Mouse (Mus musculus) kidney, postnatal 10 days (tissue): ENCODE measurements around the gene Lrp4.
A peak's percentile ranks its signal among the peaks of the same experiment; 100 is the strongest.

Source experiments
- DNase-seq: peaks from one replicate; pipeline ENCODE4 v3.0.0; 2021; ENCODE audit warnings: mixed read lengths

Gene Lrp4

DNA sequence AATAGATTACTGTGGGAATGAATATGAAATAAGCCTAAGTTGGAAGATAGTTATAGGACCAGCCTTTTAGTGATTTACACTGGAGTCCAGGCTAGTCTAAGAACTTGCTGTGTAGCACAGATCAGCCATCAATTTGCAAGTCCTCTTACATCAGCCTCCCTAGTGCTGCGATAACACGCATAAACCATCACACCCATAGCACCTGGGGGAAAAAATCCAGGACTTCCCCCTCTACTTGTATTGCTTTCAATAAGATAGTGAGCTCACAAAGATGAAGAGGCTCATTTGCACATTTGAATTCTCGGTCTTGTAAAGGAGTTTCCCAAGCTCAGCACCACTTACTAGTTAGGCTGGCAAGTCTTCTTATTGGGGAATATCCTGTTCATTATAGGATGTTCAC is 2.9 kb upstream of the Lrp4 start:
- DNase-seq = no peak

DNA sequence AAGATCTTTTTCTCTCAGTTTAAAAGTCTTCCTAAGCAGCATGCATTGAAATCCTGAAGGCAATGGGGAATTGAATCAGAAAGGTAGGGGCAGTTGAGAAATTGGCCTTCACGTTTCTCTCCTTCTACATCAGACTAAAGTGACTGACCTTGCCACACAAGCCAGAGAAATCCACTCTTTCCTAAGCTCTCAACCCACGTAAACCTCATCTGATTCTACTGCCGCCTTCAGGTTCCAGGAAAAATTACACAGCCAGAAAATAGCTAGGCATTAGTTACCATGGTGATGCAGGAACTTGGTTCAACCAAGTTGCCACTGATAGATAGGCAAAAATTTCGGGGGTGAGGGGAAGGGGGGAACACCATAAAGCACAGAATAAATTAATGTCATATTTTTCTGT is 1.5 kb upstream of the Lrp4 start:
- no peak for DNase-seq

DNA sequence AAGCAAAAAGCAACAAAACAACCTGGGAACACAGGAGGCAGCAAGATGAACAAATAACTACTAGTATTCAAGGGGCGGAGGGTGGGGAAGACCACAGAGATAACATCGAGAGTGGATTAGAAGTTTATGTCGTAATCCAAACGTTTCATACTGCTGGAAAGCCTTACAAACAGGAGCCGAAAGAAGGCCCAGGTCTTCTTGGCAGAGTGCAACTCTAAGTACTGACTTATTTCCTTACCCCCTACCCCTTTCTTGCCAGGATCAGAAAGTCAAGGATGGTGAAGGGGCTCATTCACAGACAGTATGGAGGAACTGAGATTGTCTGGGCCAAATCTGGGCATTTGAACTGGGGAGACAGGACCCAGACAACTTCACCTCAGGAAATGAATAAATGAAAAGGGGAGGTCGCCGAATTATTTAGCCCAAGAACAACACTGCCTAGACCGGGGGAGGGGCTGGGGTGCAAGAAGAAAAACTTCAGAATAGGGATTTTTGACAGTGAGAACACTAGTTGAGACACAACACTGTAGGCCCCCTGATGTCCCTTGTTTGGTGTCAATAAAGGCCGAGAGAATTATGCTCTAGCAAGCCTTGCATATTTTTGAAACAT is 715 bp upstream of the Lrp4 start:
- no peak for DNase-seq

DNA sequence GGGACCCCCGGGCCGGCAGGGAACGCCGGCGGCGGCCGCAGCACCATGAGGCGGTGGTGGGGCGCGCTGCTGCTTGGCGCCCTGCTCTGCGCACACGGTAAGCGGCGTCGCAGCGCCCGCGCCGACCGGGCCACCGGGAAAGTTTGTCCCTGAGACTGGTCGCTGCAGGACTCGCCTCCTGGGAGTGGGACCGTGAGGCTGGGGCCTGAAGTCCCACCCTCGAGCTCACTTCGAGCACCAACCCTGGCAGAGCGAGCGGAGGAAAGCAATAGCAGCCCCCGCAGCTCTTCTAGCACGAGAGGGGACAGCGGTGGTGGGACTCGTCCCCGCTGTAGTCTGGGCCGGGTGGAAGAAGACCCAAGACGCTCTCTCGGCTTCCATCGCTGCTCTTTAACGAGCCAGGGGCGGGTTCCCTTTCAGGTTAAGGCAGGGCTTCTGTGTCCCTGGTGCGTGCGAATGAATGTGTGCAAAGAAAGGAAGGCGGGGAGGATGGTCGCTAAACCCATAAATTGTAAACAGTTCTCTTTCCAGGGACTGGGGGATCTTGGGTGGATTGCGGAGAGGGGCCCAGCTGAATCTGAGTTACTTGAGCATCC is 443 bp downstream of the Lrp4 start:
- no peak for DNase-seq

DNA sequence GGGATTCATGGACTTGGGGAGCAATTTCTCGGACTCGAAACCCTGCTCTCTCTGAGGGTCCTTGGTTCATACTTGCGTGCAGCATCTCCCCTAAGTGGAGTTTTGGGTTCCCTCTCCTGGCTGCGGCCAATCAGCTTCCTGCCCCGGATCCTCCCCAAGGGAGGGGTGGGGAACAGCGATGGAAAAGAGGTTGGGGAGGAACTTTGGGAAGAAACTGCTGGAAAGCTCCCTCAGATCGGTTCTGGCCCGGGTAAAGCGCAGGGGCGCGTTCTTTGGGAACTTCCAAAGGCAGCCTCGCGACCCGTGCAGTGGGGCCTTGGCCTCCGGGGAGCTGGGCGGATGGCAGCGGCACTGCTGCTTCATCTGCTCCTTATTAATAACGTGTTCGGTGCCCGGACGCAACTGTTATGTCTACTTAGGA is 951 bp downstream of the Lrp4 start:
- DNase-seq = peak; percentile 68

DNA sequence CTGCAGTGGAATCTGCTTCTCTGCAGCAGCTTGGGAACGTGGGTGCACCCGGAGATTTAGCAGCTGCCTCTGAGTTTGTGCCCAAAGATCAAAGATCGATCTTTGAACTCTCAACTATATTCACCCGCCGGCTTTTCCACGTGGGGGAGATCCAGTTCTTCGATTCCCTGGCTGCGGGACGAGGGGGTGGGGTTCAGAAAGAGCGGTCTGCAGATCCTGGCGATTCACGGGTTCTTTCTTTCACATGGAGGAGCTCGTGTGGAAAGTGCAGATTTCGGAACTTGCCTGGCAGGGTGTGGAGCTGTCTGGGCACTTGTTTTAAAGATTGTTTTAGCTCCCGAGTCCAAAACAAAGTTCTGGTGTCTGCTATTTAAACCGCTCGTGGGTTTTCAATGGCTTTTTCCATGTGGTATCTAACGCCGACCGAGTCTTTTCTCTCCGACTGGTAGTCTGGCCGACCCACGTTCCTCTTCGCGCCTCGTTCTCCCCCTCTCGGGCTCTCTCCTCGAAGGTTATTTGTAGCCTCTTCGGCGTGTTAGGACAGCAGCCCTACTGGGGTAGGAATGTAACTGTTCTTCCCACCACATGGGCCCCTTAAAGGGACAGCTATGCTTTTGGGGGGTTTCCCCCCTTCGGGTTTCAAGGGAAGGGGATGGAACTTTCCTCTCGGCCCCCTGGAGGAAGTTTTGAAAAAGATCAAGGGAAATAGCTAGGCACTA is 1.5 kb downstream of the Lrp4 start:
- DNase-seq = peak; percentile 78

DNA sequence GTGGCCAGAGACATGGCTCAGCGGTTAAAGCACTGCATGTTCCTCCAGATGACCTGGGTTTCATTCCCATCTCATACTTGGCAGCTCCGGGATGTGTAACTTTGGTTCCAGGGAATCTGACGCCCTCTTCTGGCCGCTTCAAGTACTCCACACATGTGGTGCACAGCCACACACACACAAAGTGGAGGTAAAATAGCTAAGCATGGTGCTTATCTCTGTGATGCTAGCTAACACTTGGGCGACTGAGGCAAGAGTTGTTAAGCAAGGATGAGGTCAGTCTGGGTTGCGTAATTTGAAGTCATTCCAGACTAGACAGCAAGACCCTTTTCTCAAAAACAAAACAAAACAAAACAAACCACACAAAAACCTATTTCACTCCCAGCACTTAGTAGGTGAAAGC is 2.8 kb downstream of the Lrp4 start:
- no peak for DNase-seq

DNA sequence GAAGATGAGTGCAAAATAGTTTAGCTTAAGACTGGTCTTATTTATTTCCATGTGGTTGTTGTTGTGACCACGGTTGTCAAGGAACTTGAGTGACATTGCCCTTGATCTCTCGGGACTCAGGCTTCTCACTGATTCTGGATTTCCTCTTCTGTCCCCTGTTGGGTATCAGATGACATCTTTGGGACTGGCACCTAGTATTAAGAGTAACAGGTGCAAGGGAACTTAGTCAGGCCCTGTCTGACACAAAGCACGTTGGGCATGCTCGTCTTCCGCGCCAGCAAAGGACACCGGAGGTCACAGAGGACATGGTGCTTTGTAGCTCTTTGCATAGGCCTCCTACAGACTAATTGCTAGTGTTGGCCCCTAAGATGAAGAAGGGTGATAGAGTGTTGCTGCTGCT is 3.5 kb downstream of the Lrp4 start:
- DNase-seq = no peak

DNA sequence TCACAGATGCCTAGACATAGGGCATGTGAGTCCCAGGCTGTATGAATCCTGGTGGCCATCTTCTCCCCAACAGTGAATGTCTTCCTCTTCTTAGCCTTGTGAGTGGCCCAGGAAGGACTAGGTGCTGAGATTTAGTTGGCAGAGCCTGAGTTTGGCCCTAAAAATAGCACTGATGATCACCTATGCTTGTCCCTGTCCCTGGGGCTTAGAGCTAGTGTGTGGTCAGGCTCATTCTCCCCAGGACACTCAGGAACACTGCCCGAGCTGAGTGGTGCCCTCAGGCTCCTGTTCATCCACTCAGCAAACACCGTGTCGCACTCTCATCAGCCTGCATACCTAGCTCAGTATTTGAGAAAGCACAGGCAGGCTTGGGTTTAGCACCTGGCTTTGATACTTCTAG is 4.0 kb downstream of the Lrp4 start:
- no peak for DNase-seq

DNA sequence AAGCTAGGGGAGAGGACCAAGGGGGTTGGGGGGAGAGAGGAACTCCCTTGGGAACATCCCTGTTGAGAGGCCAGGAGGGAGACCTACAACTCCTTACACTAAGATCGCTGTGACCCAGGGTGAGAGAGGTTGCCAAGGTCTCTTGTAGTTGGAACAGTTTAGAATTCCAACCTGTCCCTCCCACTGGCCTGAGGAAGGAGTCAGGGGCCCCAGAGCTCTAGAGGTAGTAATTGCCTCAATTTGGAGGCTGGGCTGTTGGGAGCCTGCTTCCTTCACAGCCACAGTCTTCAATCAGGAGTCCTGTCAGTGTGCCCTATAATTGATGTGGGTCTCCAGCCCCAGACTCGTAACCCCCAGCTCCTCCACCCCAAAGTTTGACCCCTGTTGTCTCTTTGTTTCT is 4.9 kb downstream of the Lrp4 start:
- no peak for DNase-seq

DNA sequence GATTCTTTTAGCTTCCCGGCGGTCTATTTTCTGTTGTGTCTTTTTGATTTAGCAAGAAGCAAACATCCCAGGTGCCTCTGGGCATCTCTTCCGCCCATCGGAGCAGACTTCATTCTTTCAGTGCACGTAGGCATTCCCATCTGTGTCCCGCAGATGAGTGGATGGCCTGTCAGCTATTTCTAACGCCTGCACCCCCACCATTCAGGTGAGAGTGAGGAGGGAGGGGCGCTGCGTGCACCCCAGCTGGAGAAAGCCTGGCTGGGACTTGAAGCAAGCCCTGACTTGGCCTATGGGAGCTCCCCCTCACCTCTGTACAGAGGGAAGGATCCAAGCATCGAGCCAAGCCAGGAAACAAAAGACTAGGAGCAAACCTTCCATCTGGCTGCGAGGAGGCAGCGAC is 5.4 kb downstream of the Lrp4 start:
- DNase-seq = no peak

DNA sequence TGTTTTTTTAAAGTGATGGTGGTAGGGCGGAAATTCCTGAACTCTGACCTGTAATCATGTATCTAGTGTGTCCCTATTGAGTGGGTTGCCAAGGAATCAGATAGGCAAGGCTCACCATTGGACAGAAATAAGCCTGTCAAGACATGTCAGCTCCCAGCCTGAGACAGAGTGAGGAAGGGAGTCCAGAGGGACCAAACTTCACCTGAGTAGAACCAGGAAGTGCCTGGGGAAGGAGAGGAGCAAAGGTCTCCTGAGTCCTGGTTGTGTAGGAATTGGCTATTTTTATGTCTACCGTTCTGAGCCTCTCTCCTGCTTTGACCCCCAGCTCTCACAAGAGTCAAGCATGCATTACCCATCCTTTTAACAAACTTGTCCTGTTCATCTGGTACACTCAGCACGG is 8.6 kb downstream of the Lrp4 start:
- DNase-seq = no peak

DNA sequence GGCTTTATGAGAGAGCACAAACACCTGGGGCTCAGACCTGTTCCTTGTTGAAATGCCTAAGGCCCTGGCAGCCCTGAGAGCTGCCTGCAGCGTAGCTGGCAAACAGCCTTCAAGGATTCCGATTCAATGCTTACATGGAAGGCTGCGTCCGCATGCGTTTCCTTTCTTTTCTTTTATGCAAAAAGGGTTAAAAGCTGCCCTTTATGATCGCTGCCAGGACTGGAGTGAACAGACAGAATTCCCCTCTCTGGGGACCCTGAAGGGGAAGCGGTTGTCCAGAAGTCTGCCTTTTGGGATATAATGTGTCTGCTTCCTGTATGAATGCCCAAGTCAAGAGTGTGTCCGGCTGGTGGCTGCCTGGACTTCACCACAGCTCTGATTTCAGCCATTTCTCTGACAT is 10.3 kb downstream of the Lrp4 start:
- DNase-seq = peak; percentile 50

DNA sequence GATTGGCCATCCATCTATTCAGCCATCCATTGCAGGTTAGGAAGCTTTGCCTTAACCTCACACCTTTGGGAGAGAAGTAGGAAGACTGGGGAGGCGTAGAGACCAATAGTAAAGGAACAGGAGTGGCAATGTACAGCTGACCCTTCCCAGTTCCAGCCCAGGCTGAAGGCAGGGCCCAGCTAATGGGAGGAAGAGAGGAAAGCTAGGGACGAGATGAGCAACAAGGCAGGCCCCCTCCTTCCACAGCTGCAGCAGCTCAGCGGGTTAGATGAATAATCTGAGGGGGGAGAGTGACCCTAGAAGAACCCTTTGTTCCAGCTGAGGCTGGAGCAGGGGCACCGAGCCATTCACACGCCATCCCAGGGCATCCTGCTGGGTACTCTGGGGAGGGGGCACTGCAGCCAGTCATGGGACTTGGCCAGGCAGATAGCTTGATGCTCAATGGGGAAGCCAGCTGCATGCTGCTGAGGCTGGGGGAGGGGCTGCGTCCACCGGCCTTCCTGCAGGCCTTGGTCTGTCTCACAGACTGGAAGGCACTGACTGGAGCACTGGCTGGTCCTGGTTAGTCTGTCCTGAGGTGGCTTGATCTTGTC is 12.8 kb downstream of the Lrp4 start:
- DNase-seq = peak; percentile 50

DNA sequence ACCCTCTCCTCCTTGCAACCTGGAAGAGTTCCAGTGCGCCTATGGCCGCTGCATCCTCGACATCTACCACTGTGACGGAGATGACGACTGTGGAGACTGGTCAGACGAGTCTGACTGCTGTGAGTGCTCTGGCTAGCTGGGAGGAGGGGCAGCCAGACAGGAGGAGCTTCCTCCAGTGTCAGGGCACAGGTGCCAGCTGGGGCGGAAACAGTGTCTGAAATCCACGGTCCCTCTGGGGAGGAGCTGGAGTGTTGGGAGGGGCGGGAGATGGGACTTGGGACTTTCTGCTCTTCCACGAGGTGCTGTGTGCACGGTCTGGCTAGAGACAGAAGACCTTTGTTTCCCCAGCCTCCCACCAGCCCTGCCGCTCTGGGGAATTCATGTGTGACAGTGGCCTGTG is 17.0 kb downstream of the Lrp4 start:
- DNase-seq = peak; percentile 71

DNA sequence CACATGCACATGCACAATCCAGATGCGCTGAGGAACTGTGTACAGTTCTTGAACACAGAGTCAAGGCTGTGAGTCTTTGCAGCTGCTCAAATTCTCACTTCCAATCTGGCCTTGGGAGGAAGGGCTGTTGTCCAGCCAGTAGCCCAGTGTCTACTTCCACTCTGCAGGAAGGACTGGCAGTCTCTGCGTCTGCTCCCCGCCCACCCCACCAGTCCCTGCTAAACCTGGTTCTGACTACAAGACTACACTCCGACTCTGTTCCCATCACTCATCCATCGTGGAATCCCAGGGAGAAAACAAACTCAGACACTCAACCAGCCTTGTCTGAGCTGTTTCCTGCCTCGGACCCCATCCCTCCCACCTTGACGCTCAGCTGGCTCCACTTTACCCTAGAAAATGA is 18.5 kb downstream of the Lrp4 start:
- peak; percentile 45 for DNase-seq

DNA sequence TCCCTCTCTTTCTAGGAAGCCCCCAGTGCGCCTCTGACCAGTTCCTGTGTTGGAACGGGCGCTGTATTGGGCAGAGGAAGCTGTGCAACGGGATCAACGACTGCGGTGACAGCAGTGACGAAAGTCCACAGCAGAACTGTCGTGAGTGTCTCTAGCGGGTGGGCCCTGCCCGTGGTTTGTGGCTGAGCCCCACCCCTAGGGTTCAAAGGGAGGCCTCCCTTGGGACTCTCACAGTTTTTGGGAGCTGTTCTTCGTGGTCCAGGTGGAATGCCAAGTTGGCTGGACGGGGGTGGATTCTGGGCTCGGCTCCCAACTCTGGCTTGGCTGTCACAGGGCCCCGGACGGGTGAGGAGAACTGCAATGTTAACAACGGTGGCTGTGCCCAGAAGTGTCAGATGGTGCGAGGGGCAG is 18.9 kb downstream of the Lrp4 start:
- DNase-seq = peak; percentile 39

DNA sequence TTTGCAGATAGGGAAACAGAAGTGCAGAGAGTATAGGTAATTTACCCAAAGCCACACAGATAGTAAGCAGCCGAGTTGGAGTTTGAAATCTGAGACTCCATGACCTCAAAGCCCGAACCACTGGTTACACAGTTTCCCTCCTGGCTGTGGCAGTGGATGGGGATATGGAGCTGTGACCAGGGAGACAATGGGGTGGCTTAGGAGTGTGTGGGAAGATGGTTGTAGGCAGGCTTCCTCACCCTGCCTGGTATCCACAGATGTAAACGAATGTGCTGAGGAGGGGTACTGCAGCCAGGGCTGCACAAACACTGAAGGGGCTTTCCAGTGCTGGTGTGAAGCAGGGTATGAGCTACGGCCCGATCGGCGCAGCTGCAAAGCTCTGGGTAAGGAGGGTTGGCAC is 19.5 kb downstream of the Lrp4 start:
- no peak for DNase-seq

DNA sequence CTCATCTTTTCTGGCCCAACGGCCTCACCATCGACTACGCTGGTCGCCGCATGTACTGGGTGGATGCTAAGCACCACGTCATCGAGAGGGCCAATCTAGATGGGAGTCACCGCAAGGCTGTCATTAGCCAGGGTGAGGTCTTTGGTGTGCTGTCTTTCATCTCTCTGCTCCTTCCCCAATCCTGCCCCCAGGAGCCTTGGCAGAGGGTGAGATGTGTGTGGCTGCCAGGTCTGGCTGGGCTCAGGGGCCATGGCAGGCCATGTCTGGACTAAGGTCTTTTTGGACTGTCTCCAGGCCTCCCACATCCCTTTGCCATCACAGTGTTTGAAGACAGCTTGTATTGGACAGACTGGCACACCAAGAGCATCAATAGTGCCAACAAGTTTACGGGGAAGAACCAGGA is 23.1 kb downstream of the Lrp4 start:
- no peak for DNase-seq

DNA sequence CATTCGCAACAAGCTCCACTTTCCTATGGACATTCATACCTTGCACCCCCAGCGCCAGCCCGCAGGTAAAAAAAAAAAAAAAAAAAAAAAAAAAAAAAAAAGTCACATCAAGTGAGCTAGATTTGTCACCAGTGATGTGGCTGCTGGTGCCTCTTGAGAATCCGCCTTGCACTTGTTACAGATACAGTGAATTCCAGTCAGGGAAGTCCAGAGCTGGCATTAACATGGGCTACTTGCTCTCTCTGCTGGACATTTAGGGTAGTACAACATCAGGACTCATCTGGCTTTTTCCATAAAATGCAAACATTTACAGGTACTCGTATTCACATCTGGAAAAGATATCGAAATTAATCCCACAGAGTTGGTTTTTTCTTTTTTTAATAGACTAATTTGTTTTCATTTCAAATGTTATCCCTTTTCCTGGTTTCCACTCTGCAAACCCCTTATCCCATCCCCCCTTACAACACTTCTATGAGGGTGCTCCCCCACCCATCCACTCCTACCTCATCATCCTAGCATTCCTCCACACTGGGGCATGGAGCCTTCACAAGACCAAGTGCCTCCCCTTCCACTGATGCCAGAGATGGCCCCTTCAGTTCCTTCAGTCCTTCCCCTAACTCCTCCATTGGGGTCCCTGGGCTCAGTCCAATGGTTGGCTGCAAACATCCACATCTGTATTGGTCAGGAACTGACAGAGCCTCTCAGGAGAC is 23.6 kb downstream of the Lrp4 start:
- peak; percentile 68 for DNase-seq

DNA sequence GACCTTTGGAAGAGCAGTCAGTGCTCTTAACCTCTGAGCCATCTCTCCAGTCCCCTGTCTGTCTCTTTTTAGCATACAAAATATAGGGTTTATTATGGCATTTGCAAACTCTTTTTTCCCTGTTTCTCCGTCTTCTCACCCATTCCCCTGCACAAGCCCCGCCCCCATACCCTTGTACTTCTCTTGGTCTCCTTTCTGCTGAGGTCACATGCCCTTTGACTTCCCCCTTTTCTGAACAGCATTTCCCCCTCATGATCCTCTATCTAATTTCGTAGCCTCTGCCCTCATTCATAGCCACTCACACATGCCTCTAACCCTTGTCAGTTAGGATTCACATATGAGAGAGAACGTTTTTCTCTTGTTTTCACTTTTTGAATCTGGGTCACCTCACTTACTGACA is 27.4 kb downstream of the Lrp4 start:
- DNase-seq = peak; percentile 18

DNA sequence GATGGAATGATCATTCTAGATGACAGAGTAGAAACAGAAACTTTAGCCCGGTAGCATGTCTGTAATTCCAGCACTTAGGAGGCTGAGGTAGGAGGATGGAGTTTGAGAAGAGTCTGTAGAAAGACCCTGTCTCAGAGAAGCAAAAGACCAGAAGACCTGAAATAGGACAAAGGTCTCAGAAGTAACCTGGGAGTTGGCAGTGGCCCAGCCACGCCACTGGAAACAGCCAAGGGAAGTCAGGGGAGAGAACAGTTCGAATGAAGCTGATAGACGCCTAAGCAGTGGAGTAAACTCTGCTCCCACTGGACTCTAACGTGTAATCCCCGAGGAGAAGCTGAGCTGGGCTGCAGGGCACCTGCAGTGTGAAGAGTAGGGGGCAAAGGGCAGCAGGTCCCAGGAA is 27.9 kb downstream of the Lrp4 start:
- DNase-seq = no peak

DNA sequence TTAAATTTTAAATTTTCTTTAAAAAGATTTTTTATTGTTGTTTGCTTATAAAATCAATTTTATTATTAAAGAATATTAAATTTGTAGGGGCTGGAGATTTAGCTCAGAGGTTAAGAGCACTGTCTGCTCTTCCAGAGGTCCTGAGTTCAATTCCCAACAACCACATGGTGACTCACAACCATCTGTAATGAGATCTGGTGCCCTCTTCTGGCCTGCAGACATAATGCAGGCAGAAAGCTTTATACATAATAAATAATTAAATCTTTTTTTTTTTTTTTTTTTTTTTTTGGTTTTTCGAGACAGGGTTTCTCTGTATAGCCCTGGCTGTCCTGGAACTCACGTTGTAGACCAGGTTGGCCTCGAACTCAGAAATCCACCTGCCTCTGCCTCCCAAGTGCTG is 30.0 kb downstream of the Lrp4 start:
- peak; percentile 62 for DNase-seq
